Mouse (Mus musculus) limb, embryonic 11.5 days (tissue): Measurements from ENCODE around the gene Gmpr2. TPM values are rescaled to one million over a fixed set of nuclear protein-coding genes. Genes with fewer than 3 reads are reported as not detected.

Source experiments
- ATAC-seq: fragments of 200-750 bp; cut with Nextera tagmentation; 2 replicates; pipeline ENCODE4 v1.8.0; 2017; ENCODE audit warnings: low read depth; ENCODE audit not compliant: insufficient number of reproducible peaks, low FRiP score, low TSS enrichment
- DNase-seq: peaks from one replicate; pipeline ENCODE4 v3.0.0-alpha.2; 2015; ENCODE audit warnings: low spot score
- H3K27ac ChIP-seq: fragments of 300-500 bp; sonication (generic); replicated peaks from 2 replicates; pipeline ENCODE4 v1.5.1; 2014; ENCODE audit warnings: low read depth, mild to moderate bottlenecking, low read length
- H3K27me3 ChIP-seq: fragments of 300-500 bp; sonication (generic); 2 replicates; pipeline ENCODE4 v1.6.1; 2014; ENCODE audit warnings: mild to moderate bottlenecking, low read length, mixed read lengths; ENCODE audit not compliant: control insufficient read depth, insufficient read depth
- H3K36me3 ChIP-seq: fragments of 300-500 bp; sonication (generic); 2 replicates; pipeline ENCODE4 v1.6.1; 2014; ENCODE audit warnings: mild to moderate bottlenecking, low read length, moderate library complexity, mixed read lengths; ENCODE audit not compliant: control insufficient read depth, insufficient read depth
- H3K4me1 ChIP-seq: fragments of 300-500 bp; sonication (generic); 2 replicates; pipeline ENCODE4 v1.6.1; 2014; ENCODE audit warnings: low read length, mixed read lengths; ENCODE audit not compliant: control insufficient read depth, insufficient read depth
- H3K4me2 ChIP-seq: fragments of 300-500 bp; sonication (generic); 2 replicates; pipeline ENCODE4 v1.6.1; 2014; ENCODE audit warnings: low read depth, mild to moderate bottlenecking, moderate library complexity; ENCODE audit not compliant: severe bottlenecking
- H3K4me3 ChIP-seq: fragments of 300-500 bp; sonication (generic); 2 replicates; pipeline ENCODE4 v1.5.1; 2014; ENCODE audit warnings: low read depth, low read length
- H3K9ac ChIP-seq: fragments of 300-500 bp; sonication (generic); 2 replicates; pipeline ENCODE4 v1.6.1; 2014; ENCODE audit warnings: mild to moderate bottlenecking, low read length
- H3K9me3 ChIP-seq: fragments of 300-500 bp; sonication (generic); 2 replicates; pipeline ENCODE4 v1.6.1; 2016; ENCODE audit warnings: low read length; ENCODE audit not compliant: control insufficient read depth
- WGBS: fragments of 180-500 bp; shearing (Covaris S2); extraction: QIAGEN DNeasy Blood & Tissue Kit; methylation state at CpG from one replicate; pipeline ENCODE4 v1.1.7; 2014; 5-methylcytosine and 5-hydroxymethylcytosine counted together
- polyA plus RNA-seq: library from polyadenylated mRNA; unstranded; fragments of >200 nt; fragmentation: Nextera tagmentation; extraction: Ambion mirVana; gene quantifications from 2 replicates; pipeline ENCODE4 v1.2.1, GENCODE M21; 2014

The Gmpr2 gene
- polyA plus RNA-seq, 1 experiment from 2014 or later: 60.9 TPM

GRCm38 (mm10) chr14:55697226-55697625, 25.5 kb downstream of the Gmpr2 start:
- Histone ChIP-seq H3K27ac (no peak overlapping the region), H3K4me2 (no peak overlapping the region), H3K9ac (no peak overlapping the region), H3K4me3 (no peak overlapping the region), H3K27me3 (no peaks in the 10 kb centered on the region), H3K4me1 (no peaks in the 10 kb centered on the region), H3K36me3 (no peaks in the 10 kb centered on the region), H3K9me3 (no peaks in the 10 kb centered on the region)
- ATAC-seq (no peak), DNase-seq (no peak)
- 83% methylated on average over 4 of the region's 4 CpGs for WGBS

- 69% methylated on average over 9 of the region's 9 CpGs for WGBS
- Histone ChIP-seq H3K4me3 (no peak overlapping the region), H3K36me3 (no peaks in the 10 kb centered on the region), H3K9ac (no peak overlapping the region), H3K4me2 (no peak overlapping the region), H3K27ac (no peak overlapping the region), H3K4me1 (no peaks in the 10 kb centered on the region), H3K27me3 (no peaks in the 10 kb centered on the region), H3K9me3 (no peaks in the 10 kb centered on the region)
- DNase-seq (no peak), ATAC-seq (no peak)
These were observed 29.4 kb downstream of the Gmpr2 start for GRCm38 (mm10) chr14:55701131-55701530.

- no peaks in the 10 kb centered on the region for H3K4me1 ChIP-seq
- no peaks in the 10 kb centered on the region for H3K9me3 ChIP-seq
- no peak for ATAC-seq
- H3K4me3 ChIP-seq: no peak overlapping the region
- H3K27me3 ChIP-seq: no peaks in the 10 kb centered on the region
- H3K4me2 ChIP-seq: no peak overlapping the region
- no peak overlapping the region for H3K9ac ChIP-seq
- H3K36me3 ChIP-seq: no peaks in the 10 kb centered on the region
- WGBS: 50% methylated on average over 6 of the region's 6 CpGs
- no peak for DNase-seq
- no peak overlapping the region for H3K27ac ChIP-seq
These were observed 31.0 kb downstream of the Gmpr2 start for GRCm38 (mm10) chr14:55702761-55703160.

GRCm38 (mm10) chr14:55706051-55706600, 34.4 kb downstream of the Gmpr2 start:
- ATAC-seq: no peak
- DNase-seq: no peak
- Histone ChIP-seq H3K27me3 (no peaks in the 10 kb centered on the region), H3K4me3 (no peak overlapping the region), H3K4me2 (no peak overlapping the region), H3K9me3 (no peaks in the 10 kb centered on the region), H3K4me1 (no peaks in the 10 kb centered on the region), H3K27ac (no peak overlapping the region), H3K9ac (no peak overlapping the region), H3K36me3 (no peaks in the 10 kb centered on the region)
- WGBS: 88% methylated on average over 8 of the region's 8 CpGs

GRCm38 (mm10) chr14:55707397-55707796, 35.7 kb downstream of the Gmpr2 start:
- H3K4me1 ChIP-seq: no peaks in the 10 kb centered on the region
- no peaks in the 10 kb centered on the region; the same call in 1 of the 2 replicates for H3K27me3 ChIP-seq
- no peak overlapping the region for H3K27ac ChIP-seq
- 81% methylated on average over 5 of the region's 5 CpGs for WGBS
- no peak overlapping the region for H3K9ac ChIP-seq
- ATAC-seq (no peak), DNase-seq (no peak)
- H3K4me2 ChIP-seq: no peak overlapping the region
- no peaks in the 10 kb centered on the region for H3K9me3 ChIP-seq
- no peak overlapping the region for H3K4me3 ChIP-seq
- no peaks in the 10 kb centered on the region for H3K36me3 ChIP-seq

- Histone ChIP-seq H3K4me3 (no peak overlapping the region), H3K4me1 (no peaks in the 10 kb centered on the region), H3K27me3 (peaks cover 7% of the 10 kb centered on the region), H3K27ac (no peak overlapping the region), H3K36me3 (no peaks in the 10 kb centered on the region), H3K9me3 (no peaks in the 10 kb centered on the region), H3K9ac (no peak overlapping the region), H3K4me2 (no peak overlapping the region)
- no peak for ATAC-seq
- WGBS: 82% methylated on average over 4 of the region's 4 CpGs
- DNase-seq: no peak
These were observed 37.8 kb downstream of the Gmpr2 start for GRCm38 (mm10) chr14:55709509-55709908.

- Histone ChIP-seq H3K4me2 (no peak overlapping the region), H3K27me3 (peaks cover 7% of the 10 kb centered on the region), H3K9me3 (no peaks in the 10 kb centered on the region), H3K4me1 (no peaks in the 10 kb centered on the region), H3K27ac (no peak overlapping the region), H3K9ac (no peak overlapping the region), H3K4me3 (no peak overlapping the region), H3K36me3 (no peaks in the 10 kb centered on the region)
- ATAC-seq (no peak), DNase-seq (no peak)
- WGBS: 83% methylated on average over 7 of the region's 7 CpGs
These were observed 40.0 kb downstream of the Gmpr2 start for GRCm38 (mm10) chr14:55711786-55712185.

- H3K9me3 ChIP-seq: no peaks in the 10 kb centered on the region
- no peak overlapping the region for H3K27ac ChIP-seq
- H3K9ac ChIP-seq: no peak overlapping the region
- peak; percentile 29 for DNase-seq
- ATAC-seq: 0 out of 2 replicates have a peak, but pooled peaks have one; percentile 22
- peaks cover 7% of the 10 kb centered on the region for H3K27me3 ChIP-seq
- no peaks in the 10 kb centered on the region for H3K4me1 ChIP-seq
- no peaks in the 10 kb centered on the region for H3K36me3 ChIP-seq
- 9% methylated on average over 25 of the region's 25 CpGs for WGBS
- no peak overlapping the region for H3K4me3 ChIP-seq
- peak overlapping the region; percentile 18; the same call in 1 of the 2 replicates for H3K4me2 ChIP-seq
These were observed 41.4 kb downstream of the Gmpr2 start for GRCm38 (mm10) chr14:55713007-55713728.
